23 mouse cellular contexts compared by ENCODE assay signal in genomic region chr12:104345181-104345580, GRCm38 (mm10). TPM values are rescaled to one million over a fixed set of nuclear protein-coding genes. Genes with fewer than 3 reads are reported as not detected.
"Had no signal": no experiment of that assay in that cellular context is flagged by ENCODE, and none has a peak within 500 bp of the region (broad histone marks: within the 10 kb centered on the region; RNA-seq: fewer than 3 reads in every experiment).

No protein-coding gene starts in this region.

- DNase-seq: retina, postnatal 1 day; right cerebral cortex, adult 18-20 months; right cerebral cortex, postnatal 14 days; right cerebral cortex, postnatal 25 days; right cerebral cortex, postnatal 4 days; spleen, adult 18-20 months; thymus, adult 18-20 months; thymus, adult 2 months; thymus, postnatal 14 days; thymus, postnatal 25 days; thymus, postnatal 36 days; thymus, postnatal 4 days had no signal

- H3K9me3 ChIP-seq: neural tube, embryonic 15.5 days; stomach, embryonic 15.5 days had no signal

- H3K9ac ChIP-seq: neural tube, embryonic 15.5 days; stomach, embryonic 15.5 days had no signal

- H3K27ac ChIP-seq: neural tube, embryonic 15.5 days; stomach, embryonic 15.5 days; stomach, postnatal 0 days had no signal

- H3K4me3 ChIP-seq: neural tube, embryonic 15.5 days; stomach, embryonic 15.5 days had no signal

- H3K4me1 ChIP-seq: neural tube, embryonic 15.5 days; stomach, embryonic 15.5 days had no signal

- H3K36me3 ChIP-seq: neural tube, embryonic 15.5 days; stomach, embryonic 15.5 days had no signal

- H3K27me3 ChIP-seq: neural tube, embryonic 15.5 days; stomach, embryonic 15.5 days had no signal

- H3K4me2 ChIP-seq: neural tube, embryonic 15.5 days; stomach, embryonic 15.5 days had no signal

RNA-seq across cellular contexts. Expression of gene Serpina3k, which starts 6.9 kb away (rescaled TPM):
- total RNA-seq: neutrophil, adult 5-6 weeks had no signal
- polyA plus RNA-seq: neural tube, embryonic 14.5 days; neural tube, embryonic 15.5 days; small intestine, adult 2 months; stomach, embryonic 14.5 days; stomach, embryonic 15.5 days; stomach, embryonic 16.5 days; thymus, postnatal 0 days had no signal

RNA-seq across cellular contexts. Expression of gene Serpina3m, which starts 6.9 kb away (rescaled TPM):
- total RNA-seq: neutrophil, adult 5-6 weeks had no signal
- polyA plus RNA-seq: neural tube, embryonic 14.5 days; neural tube, embryonic 15.5 days; small intestine, adult 2 months; spleen, adult 2 months; stomach, embryonic 14.5 days; stomach, embryonic 15.5 days; stomach, embryonic 16.5 days; testis, adult 2 months had no signal

RNA-seq across cellular contexts. Expression of gene Serpina3j, which starts 30.8 kb away (rescaled TPM):
- total RNA-seq: neutrophil, adult 5-6 weeks had no signal
- polyA plus RNA-seq: neural tube, embryonic 14.5 days; neural tube, embryonic 15.5 days; small intestine, adult 2 months; spleen, adult 2 months; stomach, embryonic 14.5 days; stomach, embryonic 15.5 days; stomach, embryonic 16.5 days; testis, adult 2 months had no signal
